Mouse (Mus musculus) CH12.LX (cell line): ENCODE data around the gene D430019H16Rik. TPM values are rescaled to one million over a fixed set of nuclear protein-coding genes. Genes with fewer than 3 reads are reported as not detected.

Source experiments
- DNase-seq: peaks from one replicate; pipeline ENCODE4 v3.0.0-alpha.2; 2013; ENCODE audit errors: extremely low read depth
- H3K27ac ChIP-seq: 2 replicates; pipeline ENCODE4 v1.5.1; 2012; ENCODE audit warnings: low read depth, mild to moderate bottlenecking, control low read depth, moderate library complexity; ENCODE audit not compliant: insufficient read depth
- H3K27me3 ChIP-seq: replicated peaks from 2 replicates; pipeline ENCODE3; 2012; ENCODE audit warnings: inconsistent platforms
- H3K36me3 ChIP-seq, 2 experiments: replicated peaks in 1 of 2; 2 replicates each; pipeline versions ENCODE3 to v1.6.1; 2012; ENCODE audit warnings: inconsistent platforms in 1 of 2, low read length in 1 of 2, mild to moderate bottlenecking in 1 of 2, mixed read lengths in 1 of 2, moderate library complexity in 1 of 2; ENCODE audit not compliant: control insufficient read depth in 1 of 2, insufficient read depth in 1 of 2
- H3K4me1 ChIP-seq, 2 experiments: 2 replicates each; pipeline ENCODE4 v1.6.1; 2012; ENCODE audit warnings: inconsistent platforms in 1 of 2, moderate library complexity in 1 of 2; ENCODE audit not compliant: insufficient read depth in 2 of 2, control insufficient read depth in 1 of 2
- H3K4me2 ChIP-seq: 2 replicates; pipeline ENCODE4 v1.6.1; 2012; ENCODE audit warnings: low read depth, mild to moderate bottlenecking, control low read depth; ENCODE audit not compliant: poor library complexity, insufficient read depth, severe bottlenecking
- H3K4me3 ChIP-seq, 3 experiments: fragments of 150-350 bp in 1 of 3; sonication (generic) in 1 of 3; replicated peaks in 1 of 3; 2 replicates each; pipeline versions ENCODE3 to v1.5.1; 2011 to 2012; ENCODE audit warnings: low read depth in 2 of 3, low read length in 2 of 3, mild to moderate bottlenecking in 2 of 3, moderate library complexity in 2 of 3, control low read depth in 1 of 3, improper control_type of control experiment in 1 of 3, inconsistent platforms in 1 of 3, mixed read lengths in 1 of 3; ENCODE audit not compliant: poor library complexity in 1 of 3
- H3K79me2 ChIP-seq: replicated peaks from 2 replicates; pipeline ENCODE4 v1.6.1; 2012; ENCODE audit warnings: mild to moderate bottlenecking, moderate library complexity; ENCODE audit not compliant: control insufficient read depth, poor library complexity, insufficient read depth, severe bottlenecking; ENCODE audit errors: extremely low read depth
- H3K9ac ChIP-seq: 2 replicates; pipeline ENCODE4 v1.6.1; 2012; ENCODE audit warnings: low read depth, mild to moderate bottlenecking, control low read depth, moderate library complexity; ENCODE audit not compliant: insufficient read depth
- H3K9me3 ChIP-seq: replicated peaks from 2 replicates; pipeline ENCODE3; 2012; ENCODE audit warnings: low read length, inconsistent platforms, mixed read lengths
- CHD2 ChIP-seq: IDR thresholded peaks from 2 replicates; pipeline ENCODE4 v1.6.1; 2011; ENCODE audit warnings: low read length, improper control_type of control experiment
- ELF1 ChIP-seq: IDR thresholded peaks from 2 replicates; pipeline ENCODE4 v1.6.1; 2014; ENCODE audit warnings: low read depth, mild to moderate bottlenecking, inconsistent platforms, low read length, improper control_type of control experiment
- HCFC1 ChIP-seq: IDR thresholded peaks from 2 replicates; pipeline ENCODE4 v1.6.1; 2012; ENCODE audit warnings: low read depth, mild to moderate bottlenecking, inconsistent platforms, low read length, improper control_type of control experiment
- MAFK ChIP-seq: IDR thresholded peaks from 2 replicates; pipeline ENCODE4 v1.6.1; 2011; ENCODE audit warnings: low read length, improper control_type of control experiment; ENCODE audit not compliant: insufficient replicate concordance
- NELFE ChIP-seq: IDR thresholded peaks from 2 replicates; pipeline ENCODE4 v1.6.1; 2011; ENCODE audit warnings: low read depth, low read length, improper control_type of control experiment
- POLR2A ChIP-seq: IDR thresholded peaks from 2 replicates; pipeline ENCODE4 v1.6.1; 2011; ENCODE audit warnings: low read depth, mild to moderate bottlenecking, improper control_type of control experiment, low read length
- RCOR1 ChIP-seq: conservative IDR thresholded peaks from 2 replicates; pipeline ENCODE4 v1.6.1; 2012; ENCODE audit warnings: low read depth, mild to moderate bottlenecking, inconsistent platforms, low read length, improper control_type of control experiment
- SMC3 ChIP-seq: IDR thresholded peaks from 2 replicates; pipeline ENCODE4 v1.6.1; 2011; ENCODE audit warnings: low read depth, low read length, improper control_type of control experiment
- TBP ChIP-seq: conservative IDR thresholded peaks from 2 replicates; pipeline ENCODE4 v1.6.1; 2011; ENCODE audit warnings: low read depth, low read length, improper control_type of control experiment
- UBTF ChIP-seq: IDR thresholded peaks from 2 replicates; pipeline ENCODE4 v1.6.1; 2012; ENCODE audit warnings: low read depth, mild to moderate bottlenecking, inconsistent platforms, low read length, improper control_type of control experiment, moderate library complexity
- USF1 ChIP-seq: IDR thresholded peaks from 2 replicates; pipeline ENCODE4 v1.6.1; 2014; ENCODE audit warnings: low read depth, mild to moderate bottlenecking, inconsistent platforms, low read length, improper control_type of control experiment
- USF2 ChIP-seq: conservative IDR thresholded peaks from 2 replicates; pipeline ENCODE4 v1.6.1; 2011; ENCODE audit warnings: low read depth, low read length, improper control_type of control experiment
- ZC3H11A ChIP-seq: IDR thresholded peaks from 2 replicates; pipeline ENCODE4 v1.6.1; 2012; ENCODE audit warnings: low read depth, mild to moderate bottlenecking, inconsistent platforms, low read length, improper control_type of control experiment
- ZKSCAN1 ChIP-seq: IDR thresholded peaks from 2 replicates; pipeline ENCODE4 v1.6.1; 2012; ENCODE audit warnings: low read depth, inconsistent platforms, low read length, improper control_type of control experiment, borderline replicate concordance
- ZMIZ1 ChIP-seq: IDR thresholded peaks from 2 replicates; pipeline ENCODE4 v1.6.1; 2012; ENCODE audit warnings: low read depth, mild to moderate bottlenecking, inconsistent platforms, low read length, improper control_type of control experiment
- dilution Hi-C: fragments of 300-500 bp; cut with MboI; formaldehyde crosslinking; loops from 2 replicates; pipeline ENCODE4 v1.14.3; 2020; ENCODE audit warnings: low sequenced_read_pairs; ENCODE audit not compliant: extremely low pct_unique_long_range_greater_than_20kb, extremely low pct_ligation_motif_present
- in situ Hi-C: fragments of 300-500 bp; cut with MboI; formaldehyde crosslinking; loops from 3 replicates; pipeline ENCODE4 v1.14.3; 2019; ENCODE audit warnings: low sequenced_read_pairs, low pct_ligation_motif_present, low pct_unique_long_range_greater_than_20kb, mixed read lengths
- polyA plus RNA-seq: library from polyadenylated mRNA; unstranded; fragments of >175 nt; gene quantifications from 2 replicates; pipeline ENCODE4 v1.2.1, GENCODE M21; 2012; ENCODE audit warnings: low read depth; ENCODE audit not compliant: insufficient read length
- total RNA-seq, 2 experiments: library from RNA; depleted of rRNA; stranded (reverse); fragments of 300-350 nt in 1 of 2; fragments of >200 nt in 1 of 2; gene quantifications; 2 replicates each; pipeline ENCODE4 v1.2.3; 2012 to 2014

Gene D430019H16Rik
- total and polyA plus RNA-seq, 3 experiments: 0.42 to 0.96 (median 0.91) TPM

DNA sequence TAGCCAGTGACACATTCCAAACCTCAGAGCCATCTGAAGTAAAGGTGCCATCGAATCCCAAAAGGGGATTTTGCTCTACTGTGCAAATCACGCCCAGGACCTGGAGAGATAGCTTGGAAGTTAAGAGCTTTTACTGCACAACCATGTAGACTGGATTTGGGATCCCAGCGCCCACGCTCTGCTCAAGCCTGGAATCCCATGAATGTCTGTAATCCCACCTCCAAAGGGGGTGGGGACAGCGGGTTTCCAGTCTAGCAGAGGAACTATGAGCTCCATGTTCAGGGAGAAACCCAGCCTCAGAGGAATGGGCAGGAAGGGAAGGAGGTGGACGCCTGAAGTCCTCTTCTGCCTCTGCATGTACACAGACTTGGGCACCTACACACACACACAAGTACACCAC, 13.7 kb upstream of the D430019H16Rik start:
- Histone ChIP-seq H3K4me3 (no peak overlapping the region), H3K27me3 (no peaks in the 10 kb centered on the region), H3K4me1 (peaks cover 0 to 44% of the 10 kb centered on the region in 2 experiments; a peak in 2 of 4 replicates), H3K4me2 (no peak overlapping the region), H3K79me2 (no peaks in the 10 kb centered on the region), H3K9ac (no peak overlapping the region), H3K27ac (no peak overlapping the region), H3K36me3 (peaks cover 0 to 25% of the 10 kb centered on the region in 2 experiments), H3K9me3 (no peaks in the 10 kb centered on the region)
- DNase-seq: no peak
- dilution Hi-C loops: no loop called here
- in situ Hi-C loops: no loop called here
- TF ChIP-seq ZMIZ1: no peak
- no peak for TF ChIP-seq SMC3
- no peak for TF ChIP-seq RCOR1
- no peak for TF ChIP-seq POLR2A
- no peak for TF ChIP-seq HCFC1
- TF ChIP-seq USF2: no peak
- no peak for TF ChIP-seq MAFK
- TF ChIP-seq NELFE: no peak
- no peak for TF ChIP-seq CHD2
- TF ChIP-seq USF1: no peak
- TF ChIP-seq ZKSCAN1: no peak
- no peak for TF ChIP-seq ZC3H11A

DNA sequence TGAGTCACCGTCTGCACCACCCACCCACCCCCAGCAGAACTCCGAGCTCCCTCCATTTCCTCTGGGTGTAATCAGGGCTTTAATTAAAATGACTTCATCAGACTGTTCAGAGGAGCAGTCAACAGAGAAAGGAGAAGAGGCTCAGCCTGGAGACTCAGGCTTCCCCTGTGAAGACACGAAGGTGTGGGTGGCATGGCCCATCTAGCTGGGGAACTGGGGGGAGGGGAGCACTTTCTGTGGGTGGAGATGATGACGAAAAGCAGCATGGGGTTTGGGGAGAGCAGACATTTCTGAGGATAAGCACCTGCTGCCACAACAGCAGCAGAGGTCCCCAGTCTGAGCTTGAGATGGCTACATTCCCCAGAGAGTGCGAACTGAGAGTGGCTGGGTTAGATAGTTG, 10.1 kb upstream of the D430019H16Rik start:
- dilution Hi-C loops (no loop called here), in situ Hi-C loops (no loop called here)
- Histone ChIP-seq H3K36me3 (peaks cover 0 to 16% of the 10 kb centered on the region in 2 experiments), H3K4me1 (peaks cover 0 to 39% of the 10 kb centered on the region in 2 experiments; a peak in 2 of 4 replicates), H3K9ac (no peak overlapping the region)
- no peak for DNase-seq
- TF ChIP-seq CHD2 (no peak), ZKSCAN1 (no peak), RCOR1 (no peak), NELFE (no peak), POLR2A (no peak)
- TF ChIP-seq, all 38 proteins: peak for 0
- peaks cover 6% of the 10 kb centered on the region for H3K9me3 ChIP-seq
- H3K79me2 ChIP-seq: no peaks in the 10 kb centered on the region
- no peaks in the 10 kb centered on the region for H3K27me3 ChIP-seq
- no peak overlapping the region for H3K27ac ChIP-seq
- no peak overlapping the region for H3K4me2 ChIP-seq
- no peak overlapping the region for H3K4me3 ChIP-seq

DNA sequence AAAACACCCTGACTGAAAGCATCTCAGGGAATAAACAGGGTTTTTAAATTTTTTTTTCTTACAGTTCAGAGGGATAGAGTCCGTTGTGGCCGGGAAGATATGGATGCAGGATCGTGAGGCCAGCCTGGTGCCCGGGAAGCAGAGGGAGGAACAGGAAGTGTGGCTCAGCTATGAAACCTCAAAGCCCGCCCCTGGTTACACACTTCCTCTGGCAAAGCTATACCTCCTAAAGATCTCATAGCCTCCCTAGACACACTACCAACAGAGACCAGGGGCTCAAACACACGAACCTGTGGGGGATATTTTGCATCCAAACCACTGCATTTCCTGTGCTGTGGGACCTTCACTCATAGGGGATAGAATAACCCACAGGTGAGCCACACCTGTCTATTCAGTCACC, 7.9 kb upstream of the D430019H16Rik start:
- 0 out of 2 replicates have a peak, but pooled peaks have one; percentile 22 for TF ChIP-seq ELF1
- 0 out of 2 replicates have a peak, but pooled peaks have one; percentile 33 for TF ChIP-seq TBP
- 0 out of 2 replicates have a peak, but pooled peaks have one; percentile 20 for TF ChIP-seq POLR2A
- no peak for TF ChIP-seq UBTF
- TF ChIP-seq USF1: no peak
- H3K4me3 ChIP-seq: peak overlapping the region in 2 of 3 experiments; percentile 61 to 63
- H3K36me3 ChIP-seq: peaks cover 0 to 14% of the 10 kb centered on the region in 2 experiments
- dilution Hi-C loops: no loop called here
- no peaks in the 10 kb centered on the region for H3K79me2 ChIP-seq
- H3K27me3 ChIP-seq: peaks cover 8% of the 10 kb centered on the region
- in situ Hi-C loops: no loop called here
- H3K4me2 ChIP-seq: no peak overlapping the region
- peak; percentile 58 for DNase-seq
- no peak overlapping the region for H3K27ac ChIP-seq
- H3K4me1 ChIP-seq: peaks cover 0 to 23% of the 10 kb centered on the region in 2 experiments; a peak in 2 of 4 replicates
- no peak overlapping the region for H3K9ac ChIP-seq
- peaks cover 6% of the 10 kb centered on the region for H3K9me3 ChIP-seq
